Mouse (Mus musculus) kidney, postnatal 10 days (tissue): ENCODE data around the gene Coq6.

ENCODE experiments used
- DNase-seq: peaks from one replicate; pipeline ENCODE4 v3.0.0; 2021; ENCODE audit warnings: mixed read lengths

Gene Coq6

GRCm38 (mm10) chr12:84396947-84397679 lies 35.7 kb downstream of the Coq6 start:
- no peak for DNase-seq

GRCm38 (mm10) chr12:84397685-84398084 lies 36.2 kb downstream of the Coq6 start:
- no peak for DNase-seq

- DNase-seq, result no peak
Measured at GRCm38 (mm10) chr12:84398629-84399028, 37.2 kb downstream of the Coq6 start.

- no peak for DNase-seq
Measured at GRCm38 (mm10) chr12:84399135-84399534, 37.7 kb downstream of the Coq6 start.

- DNase-seq, result peak; percentile 32
Measured at GRCm38 (mm10) chr12:84399663-84400062, 38.2 kb downstream of the Coq6 start.

- no peak for DNase-seq
Measured at GRCm38 (mm10) chr12:84400068-84400467, 38.6 kb downstream of the Coq6 start.

GRCm38 (mm10) chr12:84400653-84401052 lies 39.2 kb downstream of the Coq6 start:
- DNase-seq, result peak; percentile 45

- peak; percentile 28 for DNase-seq
Measured at GRCm38 (mm10) chr12:84402923-84403322, 41.5 kb downstream of the Coq6 start.

- DNase-seq, result no peak
Measured at GRCm38 (mm10) chr12:84404541-84404940, 43.1 kb downstream of the Coq6 start.

- no peak for DNase-seq
Measured at GRCm38 (mm10) chr12:84407259-84407658, 45.8 kb downstream of the Coq6 start.

GRCm38 (mm10) chr12:84407874-84408818 lies 46.7 kb downstream of the Coq6 start:
- DNase-seq, result no peak

GRCm38 (mm10) chr12:84408819-84409507 lies 47.5 kb downstream of the Coq6 start, which contains the start of the genes Entpd5 and Bbof1:
Gene Entpd5 (minus strand): TSS chr12:84409029.
Gene Bbof1 (plus strand): TSS chr12:84409071.
- peak; percentile 94 for DNase-seq

- DNase-seq, result peak; percentile 93
Measured at GRCm38 (mm10) chr12:84416834-84417604, 55.6 kb downstream of the Coq6 start, which contains the start of gene Rnf113a2. Gene Rnf113a2 (plus strand): TSS chr12:84417196.

- DNase-seq, result no peak
Measured at GRCm38 (mm10) chr12:84417605-84417922, 56.1 kb downstream of the Coq6 start.
